Mouse (Mus musculus) G1E (cell line): ENCODE data around the gene Serbp1. TPM values are rescaled to one million over a fixed set of nuclear protein-coding genes. Genes with fewer than 3 reads are reported as not detected.

Source experiments
- ATAC-seq: 2 replicates; pipeline ENCODE4 v1.8.0; 2016; ENCODE audit warnings: mild to moderate bottlenecking; ENCODE audit not compliant: insufficient number of reproducible peaks, poor library complexity, low FRiP score, severe bottlenecking; ENCODE audit errors: extremely low read depth
- DNase-seq: peaks from one replicate; pipeline ENCODE4 v3.0.0; 2012; ENCODE audit warnings: low spot score
- H3K27me3 ChIP-seq: 2 replicates; pipeline ENCODE4 v1.6.1; 2012; ENCODE audit warnings: mild to moderate bottlenecking, low read length, inconsistent platforms; ENCODE audit not compliant: insufficient read depth
- H3K36me3 ChIP-seq: replicated peaks from 2 replicates; pipeline ENCODE3; 2012; ENCODE audit warnings: mild to moderate bottlenecking, inconsistent platforms
- H3K4me1 ChIP-seq: 2 replicates; pipeline ENCODE4 v1.6.1; 2012; ENCODE audit warnings: low read depth, low read length, inconsistent platforms, mixed read lengths; ENCODE audit not compliant: insufficient read depth
- H3K4me3 ChIP-seq: 2 replicates; pipeline ENCODE4 v1.5.1; 2012; ENCODE audit warnings: low read depth, mild to moderate bottlenecking, inconsistent platforms, low read length, moderate library complexity, mixed read lengths
- H3K9me3 ChIP-seq: replicated peaks from 2 replicates; pipeline ENCODE4 v1.6.1; 2012; ENCODE audit warnings: inconsistent platforms
- CTCF ChIP-seq: IDR thresholded peaks from 2 replicates; pipeline ENCODE4 v1.5.1; 2012; ENCODE audit warnings: low read depth, low read length, inconsistent platforms, mixed read lengths
- GATA1 ChIP-seq: IDR thresholded peaks from 2 replicates; pipeline ENCODE4 v1.6.1; 2012; ENCODE audit warnings: borderline replicate concordance, low read length, inconsistent platforms, mixed read lengths
- GATA2 ChIP-seq: IDR thresholded peaks from 2 replicates; pipeline ENCODE4 v1.6.1; 2012; ENCODE audit warnings: low read depth, low read length, inconsistent platforms, borderline replicate concordance
- POLR2AphosphoS5 ChIP-seq: IDR thresholded peaks from 2 replicates; pipeline ENCODE4 v1.6.1; 2012; ENCODE audit warnings: low read depth, low read length, inconsistent platforms; ENCODE audit not compliant: insufficient replicate concordance
- TAL1 ChIP-seq: conservative IDR thresholded peaks from 2 replicates; pipeline ENCODE4 v1.6.1; 2012; ENCODE audit warnings: low read depth, low read length, inconsistent platforms, mixed read lengths
- polyA plus RNA-seq: library from polyadenylated mRNA; stranded (reverse); fragments of >175 nt; gene quantifications from 2 replicates; pipeline ENCODE4 v1.2.3, GENCODE M21; 2012
- total RNA-seq, 2 experiments: library from RNA; stranded (forward) in 1 of 2; stranded (reverse) in 1 of 2; fragments of 200-1000 nt in 1 of 2; fragments of >200 nt in 1 of 2; fragmentation: Nextera tagmentation in 1 of 2; gene quantifications; 2 replicates each; pipeline ENCODE4 v1.2.3; 2014 to 2017

Gene Serbp1
- total and polyA plus RNA-seq, 3 experiments, result 1,171 to 2,449 (median 1,473) TPM

DNA sequence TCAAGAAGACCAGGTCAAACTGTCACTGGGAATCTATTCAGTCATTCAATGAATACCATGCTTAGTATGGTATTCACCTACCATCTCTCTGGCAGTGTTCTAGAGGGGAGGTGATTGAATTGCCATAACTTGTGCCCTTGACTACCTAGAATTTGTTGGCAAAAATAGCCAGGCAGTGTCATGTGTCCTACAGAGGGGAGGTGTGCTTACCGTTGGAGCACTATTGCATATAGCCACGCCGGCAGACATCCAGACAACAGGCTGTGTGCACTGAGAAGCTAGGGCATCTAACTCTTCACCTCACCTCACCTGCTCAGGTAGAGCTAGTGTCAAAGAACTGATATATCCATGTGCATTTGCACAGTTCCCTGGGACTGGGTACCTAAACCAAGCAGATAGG lies 63.3 kb downstream of the Serbp1 start:
- H3K9me3 ChIP-seq, result no peaks in the 10 kb centered on the region
- no peaks in the 10 kb centered on the region for H3K27me3 ChIP-seq
- H3K4me3 ChIP-seq, result no peak overlapping the region
- ATAC-seq (no peak), DNase-seq (no peak)
- no peaks in the 10 kb centered on the region for H3K4me1 ChIP-seq
- TF ChIP-seq GATA2 (no peak), CTCF (no peak), TAL1 (no peak), GATA1 (no peak)
- H3K36me3 ChIP-seq, result peaks cover 36% of the 10 kb centered on the region

DNA sequence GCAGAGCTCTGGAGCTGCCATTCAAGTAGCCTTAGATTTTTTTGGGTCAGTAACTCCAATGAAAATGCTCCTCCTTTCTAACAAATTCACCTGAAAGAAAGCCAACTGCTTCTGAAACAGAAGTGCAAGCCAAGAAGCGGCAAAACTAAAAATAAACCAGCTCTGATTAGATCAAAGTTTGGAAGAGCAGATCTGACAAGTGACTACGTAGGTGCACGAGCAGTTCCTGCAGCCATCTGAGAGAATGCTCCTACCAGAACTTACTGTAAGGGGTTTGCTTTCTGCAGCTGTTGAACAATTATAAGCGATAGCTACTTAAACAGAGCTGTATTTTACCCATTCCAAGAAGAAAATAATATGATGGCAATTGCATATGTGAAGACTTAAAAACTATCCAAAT lies 64.5 kb downstream of the Serbp1 start:
- ATAC-seq, result no peak
- Histone ChIP-seq H3K9me3 (no peaks in the 10 kb centered on the region), H3K36me3 (peaks cover 36% of the 10 kb centered on the region), H3K27me3 (no peaks in the 10 kb centered on the region), H3K4me3 (no peak overlapping the region), H3K4me1 (no peaks in the 10 kb centered on the region)
- no peak for DNase-seq
- TF ChIP-seq GATA1 (no peak), TAL1 (no peak), GATA2 (no peak), POLR2AphosphoS5 (no peak), CTCF (no peak)

DNA sequence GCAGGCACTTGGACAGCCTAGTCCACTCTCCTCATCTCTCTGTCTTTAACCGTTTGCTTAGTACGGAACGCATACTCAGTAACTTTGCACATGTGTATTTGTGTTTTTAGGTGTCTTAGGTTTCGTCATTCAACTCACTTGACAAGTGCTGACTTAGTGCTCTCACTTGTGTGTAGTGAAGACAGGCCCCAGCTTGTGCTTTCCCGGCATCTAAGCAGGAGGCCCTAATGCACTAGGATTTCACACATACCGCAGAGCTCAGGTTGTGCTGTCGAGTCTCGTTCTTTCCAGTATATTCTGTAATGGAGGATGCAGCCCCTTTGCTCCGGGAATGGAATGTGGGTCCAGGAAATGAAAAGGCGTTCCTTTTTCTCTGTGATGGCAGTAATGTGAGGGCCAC lies 65.2 kb downstream of the Serbp1 start:
- no peak for ATAC-seq
- H3K36me3 ChIP-seq, result peaks cover 32% of the 10 kb centered on the region
- no peak for DNase-seq
- H3K4me1 ChIP-seq, result no peaks in the 10 kb centered on the region
- no peaks in the 10 kb centered on the region for H3K27me3 ChIP-seq
- H3K9me3 ChIP-seq, result no peaks in the 10 kb centered on the region
- no peak for TF ChIP-seq CTCF
- no peak for TF ChIP-seq GATA2
- no peak for TF ChIP-seq GATA1
- TF ChIP-seq TAL1, result no peak
- no peak for TF ChIP-seq POLR2AphosphoS5
- H3K4me3 ChIP-seq, result no peak overlapping the region

DNA sequence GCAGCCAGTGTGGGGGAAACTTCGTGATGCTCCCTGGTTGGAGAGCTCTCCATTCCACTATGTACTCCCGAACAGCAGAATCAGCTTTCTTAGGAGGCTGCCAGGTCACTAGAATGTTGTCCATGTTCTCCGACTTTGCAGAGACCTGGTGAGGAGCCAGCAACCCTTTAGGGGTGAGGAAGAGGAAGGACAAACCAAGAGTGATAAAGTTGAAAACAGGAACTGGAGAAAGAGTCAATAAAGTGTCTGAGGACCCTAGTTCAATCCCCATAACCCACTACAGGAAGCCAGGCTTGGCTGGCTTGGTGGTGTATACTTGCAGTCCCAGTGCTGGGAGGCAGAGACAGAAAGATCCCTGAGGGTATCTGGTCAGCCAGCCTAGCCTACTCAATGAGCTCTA lies 71.0 kb downstream of the Serbp1 start:
- no peaks in the 10 kb centered on the region for H3K27me3 ChIP-seq
- DNase-seq, result no peak
- H3K9me3 ChIP-seq, result no peaks in the 10 kb centered on the region
- ATAC-seq, result no peak
- peaks cover 20% of the 10 kb centered on the region for H3K4me1 ChIP-seq
- H3K4me3 ChIP-seq, result no peak overlapping the region
- TF ChIP-seq CTCF, result no peak
- no peak for TF ChIP-seq GATA1
- TF ChIP-seq POLR2AphosphoS5, result no peak
- TF ChIP-seq TAL1, result no peak
- TF ChIP-seq GATA2, result no peak
- H3K36me3 ChIP-seq, result peaks cover 8% of the 10 kb centered on the region

DNA sequence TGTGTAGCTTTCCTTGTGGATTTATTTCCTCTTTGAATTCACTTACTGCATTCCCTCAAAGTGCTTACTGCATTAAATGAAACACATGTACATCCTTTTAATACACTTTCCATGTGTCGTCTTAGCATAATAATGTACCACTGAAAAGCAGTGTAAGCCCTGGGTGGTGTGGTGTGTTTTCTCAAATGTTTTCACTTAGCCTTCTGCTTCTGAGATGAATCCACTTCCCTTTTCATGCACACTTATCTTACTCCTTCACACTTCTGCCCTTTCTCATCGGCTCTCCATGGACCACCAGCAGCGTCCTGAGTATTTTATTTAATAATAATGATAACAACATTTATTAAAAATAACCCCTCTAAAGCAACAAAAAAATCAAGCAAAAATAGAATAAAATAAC lies 71.8 kb downstream of the Serbp1 start:
- Histone ChIP-seq H3K4me3 (no peak overlapping the region), H3K9me3 (no peaks in the 10 kb centered on the region), H3K27me3 (no peaks in the 10 kb centered on the region), H3K4me1 (peaks cover 25% of the 10 kb centered on the region), H3K36me3 (peaks cover 2% of the 10 kb centered on the region)
- DNase-seq (no peak), ATAC-seq (peak; percentile 22)
- no peak for TF ChIP-seq CTCF
- no peak for TF ChIP-seq TAL1
- TF ChIP-seq GATA1, result no peak
- TF ChIP-seq GATA2, result no peak
- no peak for TF ChIP-seq POLR2AphosphoS5

DNA sequence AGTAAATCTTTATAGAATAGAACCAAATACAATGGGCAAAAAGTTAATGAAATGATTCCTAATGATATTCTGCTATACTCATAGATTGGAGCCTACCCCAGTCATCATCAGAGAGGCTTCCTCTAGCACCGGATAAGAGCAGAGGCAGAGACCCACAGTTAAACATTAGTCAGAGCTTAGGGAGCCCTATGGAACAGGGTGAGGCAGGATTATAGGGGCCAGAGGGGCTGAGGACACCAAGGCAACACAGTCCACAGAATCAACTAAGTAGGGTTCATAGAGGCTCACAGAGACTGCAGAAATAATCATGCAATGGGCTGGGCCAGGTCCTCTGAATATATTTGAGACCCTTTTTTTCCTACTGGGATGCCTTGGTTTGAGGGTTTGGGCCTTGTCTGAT lies 76.7 kb downstream of the Serbp1 start:
- TF ChIP-seq POLR2AphosphoS5 (no peak), GATA2 (no peak), CTCF (no peak), GATA1 (no peak), TAL1 (no peak)

More for the DNA sequence above, 76.7 kb downstream of the Serbp1 start:
- no peaks in the 10 kb centered on the region for H3K9me3 ChIP-seq
- peaks cover 2% of the 10 kb centered on the region for H3K36me3 ChIP-seq
- no peak overlapping the region for H3K4me3 ChIP-seq
- no peaks in the 10 kb centered on the region for H3K27me3 ChIP-seq
- H3K4me1 ChIP-seq, result peaks cover 36% of the 10 kb centered on the region
- DNase-seq (no peak), ATAC-seq (no peak)
